Mouse (Mus musculus): ENCODE data around the gene F7. TPM values are rescaled to one million over a fixed set of nuclear protein-coding genes. Genes with fewer than 3 reads are reported as not detected.

F7 gene
- polyA plus RNA-seq, 1 experiment, result not detected

DNA sequence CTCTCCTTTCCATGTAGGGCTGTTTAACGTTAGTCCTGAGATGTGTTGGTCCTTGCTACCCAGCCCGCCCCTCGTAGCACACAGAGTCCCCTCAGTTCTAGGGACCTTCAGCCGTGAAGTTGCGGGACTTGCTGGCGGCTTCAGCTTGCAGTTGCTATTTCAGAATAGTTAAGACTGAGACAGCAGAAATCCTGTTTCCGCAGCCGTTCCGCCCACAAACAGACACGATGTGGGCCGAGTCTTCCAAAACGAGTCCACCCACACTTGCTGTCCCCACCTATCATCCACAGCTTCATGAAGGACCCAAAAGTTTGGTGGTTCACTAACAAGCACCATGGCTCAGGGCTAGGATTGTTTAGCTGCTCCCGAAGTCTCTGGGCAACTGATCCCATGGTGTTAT, 40.6 kb upstream of the F7 start:
- Histone ChIP-seq H3K4me1 (ENCODE audit: control insufficient read depth, insufficient read depth, low read length) (peaks cover 37% of the 10 kb centered on the region), H3K27ac (ENCODE audit: insufficient read depth, low read depth, low read length) (peak overlapping the region; percentile 96), H3K4me3 (ENCODE audit: insufficient read depth, low read depth, low read length) (peak overlapping the region; percentile 55)
- TF ChIP-seq CTCF (IDR thresholded peaks at IDR 0.05; ENCODE audit: insufficient read depth, low read depth, low read length), result no peak
- TF ChIP-seq POLR2A (IDR thresholded peaks at IDR 0.05; ENCODE audit: insufficient read depth, low read depth, low read length), result no peak
- 36% methylated on average over 13 of the region's 13 CpGs for WGBS

DNA sequence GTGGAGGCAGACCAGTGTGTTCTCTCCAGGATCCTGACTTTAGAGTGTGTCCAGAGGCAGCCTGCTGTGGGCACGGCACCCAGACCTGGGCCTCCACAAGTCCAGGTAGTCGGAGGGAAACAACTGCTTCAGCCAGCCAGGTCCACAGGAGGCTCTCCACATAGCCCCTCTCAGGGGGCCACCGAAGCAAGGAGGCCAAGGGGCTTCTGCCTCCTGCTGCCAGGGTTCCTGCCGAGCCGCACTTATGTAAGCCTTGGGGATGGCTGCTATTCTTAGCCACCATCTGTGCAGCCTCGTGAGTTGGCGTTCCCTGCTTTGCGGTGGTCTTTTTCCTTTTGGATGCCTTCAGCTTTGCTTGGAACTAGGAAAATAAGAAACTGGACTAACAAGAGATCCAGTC, 38.3 kb upstream of the F7 start:
- H3K27ac ChIP-seq (ENCODE audit: insufficient read depth, low read depth, low read length), result peak overlapping the region; percentile 96
- H3K4me1 ChIP-seq (ENCODE audit: control insufficient read depth, insufficient read depth, low read length), result peaks cover 45% of the 10 kb centered on the region
- peak overlapping the region; percentile 37 for H3K4me3 ChIP-seq (ENCODE audit: insufficient read depth, low read depth, low read length)
- TF ChIP-seq CTCF (IDR thresholded peaks at IDR 0.05; ENCODE audit: insufficient read depth, low read depth, low read length), result no peak
- TF ChIP-seq POLR2A (IDR thresholded peaks at IDR 0.05; ENCODE audit: insufficient read depth, low read depth, low read length), result no peak
- WGBS, result 26% methylated on average over 8 of the region's 8 CpGs

DNA sequence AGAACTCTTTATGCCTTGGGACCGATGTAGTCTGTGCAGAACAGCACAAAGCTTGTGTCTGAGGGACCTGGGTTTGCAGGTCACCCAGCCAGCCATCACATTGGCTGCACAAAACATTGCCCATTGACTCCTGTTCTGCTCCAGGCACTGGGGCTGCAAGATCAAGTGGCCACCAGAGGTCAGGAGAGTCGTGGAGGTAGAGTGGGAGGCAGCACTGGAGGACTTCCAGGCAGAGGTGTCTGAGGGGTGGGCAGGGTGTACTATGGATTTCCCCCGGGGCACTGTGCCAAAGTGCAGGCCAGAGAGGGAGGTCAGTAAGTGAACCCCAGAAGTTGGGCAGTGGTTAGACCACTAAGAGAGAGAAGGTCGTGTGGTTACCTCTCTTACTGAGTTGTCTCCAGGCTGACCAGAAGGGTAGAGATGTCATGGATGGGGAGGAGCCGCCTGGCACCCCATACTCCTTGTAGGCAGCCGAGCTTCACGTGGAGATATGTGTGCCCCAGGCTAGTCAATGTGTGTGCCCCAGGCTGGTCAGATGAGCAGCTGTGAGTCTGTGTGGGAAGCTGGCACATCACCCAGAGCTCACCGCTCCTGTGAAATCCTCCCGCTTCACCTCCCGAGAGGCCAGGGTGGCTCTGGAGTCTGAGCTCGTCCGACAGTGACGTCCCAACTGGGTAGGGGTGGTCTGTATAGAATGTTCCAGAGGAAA, 37.0 kb upstream of the F7 start:
- WGBS, result 54% methylated on average over 13 of the region's 13 CpGs
- TF ChIP-seq POLR2A (IDR thresholded peaks at IDR 0.05; ENCODE audit: insufficient read depth, low read depth, low read length) (no peak), CTCF (IDR thresholded peaks at IDR 0.05; ENCODE audit: insufficient read depth, low read depth, low read length) (no peak)
- H3K4me3 ChIP-seq (ENCODE audit: insufficient read depth, low read depth, low read length), result peak overlapping the region; percentile 10; the same call in 1 of the 2 replicates
- peak overlapping the region; percentile 96 for H3K27ac ChIP-seq (ENCODE audit: insufficient read depth, low read depth, low read length)
- H3K4me1 ChIP-seq (ENCODE audit: control insufficient read depth, insufficient read depth, low read length), result peaks cover 43% of the 10 kb centered on the region

- Histone ChIP-seq H3K4me1 (ENCODE audit: control insufficient read depth, insufficient read depth, low read length) (peaks cover 48% of the 10 kb centered on the region), H3K27ac (ENCODE audit: insufficient read depth, low read depth, low read length) (no peak overlapping the region), H3K4me3 (ENCODE audit: insufficient read depth, low read depth, low read length) (no peak overlapping the region)
- TF ChIP-seq CTCF (IDR thresholded peaks at IDR 0.05; ENCODE audit: insufficient read depth, low read depth, low read length) (no peak), POLR2A (IDR thresholded peaks at IDR 0.05; ENCODE audit: insufficient read depth, low read depth, low read length) (no peak)
- 67% methylated on average over 10 of the region's 10 CpGs for WGBS
These were observed 34.4 kb upstream of the F7 start for GRCm38 (mm10) chr8:12991411-12991810.

- TF ChIP-seq CTCF (IDR thresholded peaks at IDR 0.05; ENCODE audit: insufficient read depth, low read depth, low read length), result no peak
- no peak for TF ChIP-seq POLR2A (IDR thresholded peaks at IDR 0.05; ENCODE audit: insufficient read depth, low read depth, low read length)
- Histone ChIP-seq H3K4me3 (ENCODE audit: insufficient read depth, low read depth, low read length) (no peak overlapping the region), H3K27ac (ENCODE audit: insufficient read depth, low read depth, low read length) (no peak overlapping the region), H3K4me1 (ENCODE audit: control insufficient read depth, insufficient read depth, low read length) (peaks cover 34% of the 10 kb centered on the region)
- 90% methylated on average over 5 of the region's 5 CpGs for WGBS
These were observed 31.4 kb upstream of the F7 start for GRCm38 (mm10) chr8:12994468-12994867.

DNA sequence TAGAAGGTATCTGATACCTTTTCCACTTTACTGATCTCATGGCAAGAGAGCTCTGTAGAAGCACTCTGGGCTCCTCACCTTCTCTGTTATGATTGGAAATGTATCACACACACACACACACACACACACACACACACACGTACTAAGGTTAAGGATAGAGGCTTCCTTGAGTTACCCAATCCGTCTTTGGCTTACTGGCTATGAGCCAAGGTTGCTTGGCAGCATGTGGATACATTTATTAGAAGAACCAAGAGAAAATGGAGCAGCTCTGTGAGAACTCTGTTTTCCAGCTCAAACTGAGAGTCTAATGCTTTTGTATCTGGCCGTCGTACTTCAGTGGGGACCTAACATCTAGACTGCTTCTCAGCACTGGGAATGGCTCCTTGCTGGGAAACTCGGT, 30.4 kb upstream of the F7 start:
- no peak for TF ChIP-seq POLR2A (IDR thresholded peaks at IDR 0.05; ENCODE audit: insufficient read depth, low read depth, low read length)
- no peak for TF ChIP-seq CTCF (IDR thresholded peaks at IDR 0.05; ENCODE audit: insufficient read depth, low read depth, low read length)
- WGBS, result 10% methylated on average over 5 of the region's 5 CpGs

DNA sequence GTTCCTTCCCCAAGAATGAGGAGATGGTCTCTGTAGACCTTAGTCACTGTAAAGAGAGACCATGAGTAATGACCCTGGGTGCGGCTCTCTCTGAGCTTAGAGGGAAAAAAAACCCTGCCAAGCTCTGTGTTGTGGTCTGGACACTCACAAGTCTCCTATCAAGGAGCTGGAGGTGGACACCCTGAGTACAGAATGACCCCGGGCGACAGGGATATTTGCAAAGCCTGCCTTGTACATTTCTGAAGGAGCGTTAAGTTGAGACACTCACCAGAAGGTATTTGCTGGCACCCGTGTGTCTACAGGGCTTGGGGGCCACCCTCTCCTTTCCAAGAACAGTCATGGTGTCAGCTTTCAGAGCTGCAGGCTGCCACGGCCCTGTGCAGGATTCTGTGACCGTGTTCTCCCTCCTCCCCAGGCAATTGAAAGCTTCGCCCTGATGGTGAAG, 29.0 kb upstream of the F7 start:
- H3K4me3 ChIP-seq (ENCODE audit: insufficient read depth, low read depth, low read length), result no peak overlapping the region
- peaks cover 26% of the 10 kb centered on the region for H3K4me1 ChIP-seq (ENCODE audit: control insufficient read depth, insufficient read depth, low read length)
- no peak for TF ChIP-seq CTCF (IDR thresholded peaks at IDR 0.05; ENCODE audit: insufficient read depth, low read depth, low read length)
- no peak for TF ChIP-seq POLR2A (IDR thresholded peaks at IDR 0.05; ENCODE audit: insufficient read depth, low read depth, low read length)
- H3K27ac ChIP-seq (ENCODE audit: insufficient read depth, low read depth, low read length), result no peak overlapping the region
- 79% methylated on average over 8 of the region's 8 CpGs for WGBS

More for the DNA sequence above, 30.4 kb upstream of the F7 start:
- peaks cover 34% of the 10 kb centered on the region for H3K4me1 ChIP-seq (ENCODE audit: control insufficient read depth, insufficient read depth, low read length)
- H3K27ac ChIP-seq (ENCODE audit: insufficient read depth, low read depth, low read length), result no peak overlapping the region
- no peak overlapping the region for H3K4me3 ChIP-seq (ENCODE audit: insufficient read depth, low read depth, low read length)

GRCm38 (mm10) chr8:12998331-12998730, 27.5 kb upstream of the F7 start:
- 83% methylated on average over 8 of the region's 8 CpGs for WGBS
- TF ChIP-seq CTCF (IDR thresholded peaks at IDR 0.05; ENCODE audit: insufficient read depth, low read depth, low read length) (no peak), POLR2A (IDR thresholded peaks at IDR 0.05; ENCODE audit: insufficient read depth, low read depth, low read length) (no peak)
- Histone ChIP-seq H3K27ac (ENCODE audit: insufficient read depth, low read depth, low read length) (no peak overlapping the region), H3K4me1 (ENCODE audit: control insufficient read depth, insufficient read depth, low read length) (peaks cover 17% of the 10 kb centered on the region), H3K4me3 (ENCODE audit: insufficient read depth, low read depth, low read length) (no peak overlapping the region)

GRCm38 (mm10) chr8:12999793-13000192, 26.0 kb upstream of the F7 start:
- no peak overlapping the region for H3K27ac ChIP-seq (ENCODE audit: insufficient read depth, low read depth, low read length)
- TF ChIP-seq POLR2A (IDR thresholded peaks at IDR 0.05; ENCODE audit: insufficient read depth, low read depth, low read length), result no peak
- TF ChIP-seq CTCF (IDR thresholded peaks at IDR 0.05; ENCODE audit: insufficient read depth, low read depth, low read length), result no peak
- WGBS, result 41% methylated on average over 9 of the region's 9 CpGs
- no peak overlapping the region for H3K4me3 ChIP-seq (ENCODE audit: insufficient read depth, low read depth, low read length)
- peaks cover 6% of the 10 kb centered on the region; the same call in 1 of the 2 replicates for H3K4me1 ChIP-seq (ENCODE audit: control insufficient read depth, insufficient read depth, low read length)

All from olfactory bulb, adult 2 months (tissue).